Mouse (Mus musculus): ENCODE measurements around the gene Oxa1l.

The Oxa1l gene

DNA sequence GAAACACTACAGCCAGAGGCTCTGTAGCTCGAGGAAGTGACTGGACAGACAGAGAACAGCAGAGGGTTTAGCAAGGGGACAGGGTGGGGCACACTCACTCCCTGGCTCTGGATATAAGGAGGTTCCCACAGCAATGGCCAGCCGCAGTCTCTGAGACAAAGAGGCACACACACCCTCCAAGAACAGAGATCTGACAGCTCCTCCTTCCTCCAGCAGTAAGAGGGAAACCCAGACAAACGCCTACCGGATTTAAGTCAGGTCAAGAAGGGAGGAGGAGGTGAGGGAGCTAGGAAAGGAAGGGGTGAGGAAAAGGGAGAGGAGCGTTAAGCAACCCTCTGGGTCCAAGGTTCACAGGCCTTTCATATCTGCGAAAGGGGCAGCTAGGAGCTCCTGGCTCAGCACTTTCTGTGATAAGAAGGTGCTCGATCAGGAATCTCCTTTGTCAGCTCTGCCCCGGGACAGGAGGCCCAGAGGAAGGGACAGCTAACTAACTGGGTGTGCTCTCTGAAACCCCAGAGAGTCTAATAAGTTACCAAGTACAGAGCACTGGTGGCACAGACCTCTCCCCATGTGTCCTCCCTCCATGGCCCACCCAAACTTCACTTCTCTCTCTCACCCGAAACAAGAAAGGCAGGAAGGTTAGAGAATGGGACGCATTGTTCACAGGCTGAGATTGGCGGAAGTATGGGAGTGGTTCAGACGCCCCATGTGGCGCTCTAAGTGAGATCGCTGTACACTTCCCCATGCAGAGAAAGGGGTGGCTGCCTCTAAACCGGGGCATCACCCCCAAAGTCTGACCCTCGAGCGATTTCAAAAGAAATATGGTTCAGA lies 49.6 kb downstream of the Oxa1l start:
- DNase-seq (ENCODE audit: low spot score): no peak

DNA sequence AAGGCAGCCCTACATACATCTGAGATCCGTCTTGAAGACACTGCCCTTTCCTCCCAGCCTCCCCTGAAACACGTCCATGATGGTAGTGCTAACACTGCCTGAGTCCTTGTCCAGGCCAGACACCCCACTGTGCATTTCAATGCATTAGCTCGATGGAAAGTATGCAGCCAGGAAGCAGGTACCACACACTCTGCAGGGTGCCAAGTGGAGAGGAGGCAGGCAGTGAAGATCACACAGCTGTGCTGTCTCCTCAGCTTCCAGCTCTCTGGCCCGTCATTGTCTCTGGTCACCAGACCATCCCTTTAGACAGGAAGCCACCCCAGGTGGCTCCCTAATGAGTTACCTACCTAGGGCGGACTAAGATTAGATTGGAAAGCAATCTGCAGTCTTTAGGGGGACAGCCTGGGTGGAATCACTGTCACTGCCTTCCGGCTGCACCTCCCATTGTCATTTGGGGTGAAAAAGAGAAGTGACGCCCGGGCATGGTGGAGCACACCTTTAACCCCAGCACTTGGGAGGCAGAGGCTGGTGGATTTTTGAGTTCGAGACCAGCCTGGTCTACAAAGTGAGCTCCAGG lies 51.5 kb downstream of the Oxa1l start:
- no peak for DNase-seq (ENCODE audit: low spot score)

DNA sequence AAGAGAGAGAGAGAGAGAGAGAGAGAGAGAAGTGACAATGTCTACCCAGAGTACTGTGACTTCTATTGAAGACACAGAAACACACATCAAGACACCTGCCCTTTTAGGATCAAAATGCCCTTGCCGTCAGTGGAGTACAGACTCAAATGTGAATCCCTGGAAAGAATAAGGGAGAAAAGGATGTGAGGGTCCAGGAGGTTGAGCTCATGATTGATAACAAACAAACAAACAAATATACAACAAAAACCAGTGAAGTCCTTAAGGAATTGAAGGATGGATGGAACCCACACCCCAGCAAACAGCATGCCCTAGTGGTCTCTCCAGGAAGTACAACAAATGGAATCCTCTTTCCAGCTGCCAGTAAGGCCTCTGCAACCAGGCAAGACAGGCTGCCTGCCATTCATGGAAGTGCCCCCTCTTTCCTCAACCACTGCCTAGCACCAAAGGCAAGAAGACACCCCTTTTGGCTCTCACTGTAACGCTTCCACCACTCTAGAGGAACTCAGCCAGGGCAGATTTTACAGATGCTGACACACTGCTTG lies 52.1 kb downstream of the Oxa1l start:
- peak; percentile 85 for DNase-seq (ENCODE audit: low spot score)

DNA sequence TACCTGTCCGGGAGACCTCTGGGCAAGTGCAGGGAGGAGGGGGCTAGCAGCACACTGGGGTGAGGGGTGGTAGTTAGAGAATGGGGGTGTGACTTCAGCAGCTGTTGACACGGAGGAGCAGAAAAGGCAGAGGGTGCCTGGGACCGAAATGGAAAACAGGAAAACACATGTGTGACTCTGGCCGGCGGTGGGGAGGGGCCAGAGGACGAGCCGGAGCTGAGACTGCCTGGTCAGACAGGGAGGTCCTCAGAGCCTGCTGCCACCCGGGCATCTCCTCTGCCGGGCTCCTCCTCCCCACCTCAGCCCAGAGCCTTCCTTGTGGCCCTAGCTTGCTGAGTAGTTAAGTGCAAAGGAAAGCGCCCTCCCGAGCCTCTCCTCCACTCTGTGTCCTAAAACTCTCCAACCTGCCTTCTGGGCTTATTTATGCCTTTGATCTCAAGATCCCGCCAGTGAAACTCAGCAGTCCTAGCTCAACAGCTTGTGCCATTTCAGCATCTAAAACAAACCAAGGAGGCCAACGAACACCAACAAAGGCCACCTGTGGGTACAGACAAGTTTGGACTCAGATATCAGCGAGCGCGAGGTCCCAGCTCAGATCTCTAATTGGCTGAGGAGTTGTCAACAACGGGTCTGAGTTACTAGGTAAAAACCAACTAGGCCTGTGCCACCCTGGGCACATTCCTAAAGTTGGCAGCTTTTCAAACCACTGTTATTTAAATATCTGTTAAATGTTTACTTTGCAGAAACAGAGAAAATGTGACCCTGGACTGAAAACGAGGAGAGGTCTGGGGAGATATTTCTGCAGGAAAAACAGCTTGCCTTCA lies 53.5 kb downstream of the Oxa1l start:
- no peak for DNase-seq (ENCODE audit: low spot score)

DNA sequence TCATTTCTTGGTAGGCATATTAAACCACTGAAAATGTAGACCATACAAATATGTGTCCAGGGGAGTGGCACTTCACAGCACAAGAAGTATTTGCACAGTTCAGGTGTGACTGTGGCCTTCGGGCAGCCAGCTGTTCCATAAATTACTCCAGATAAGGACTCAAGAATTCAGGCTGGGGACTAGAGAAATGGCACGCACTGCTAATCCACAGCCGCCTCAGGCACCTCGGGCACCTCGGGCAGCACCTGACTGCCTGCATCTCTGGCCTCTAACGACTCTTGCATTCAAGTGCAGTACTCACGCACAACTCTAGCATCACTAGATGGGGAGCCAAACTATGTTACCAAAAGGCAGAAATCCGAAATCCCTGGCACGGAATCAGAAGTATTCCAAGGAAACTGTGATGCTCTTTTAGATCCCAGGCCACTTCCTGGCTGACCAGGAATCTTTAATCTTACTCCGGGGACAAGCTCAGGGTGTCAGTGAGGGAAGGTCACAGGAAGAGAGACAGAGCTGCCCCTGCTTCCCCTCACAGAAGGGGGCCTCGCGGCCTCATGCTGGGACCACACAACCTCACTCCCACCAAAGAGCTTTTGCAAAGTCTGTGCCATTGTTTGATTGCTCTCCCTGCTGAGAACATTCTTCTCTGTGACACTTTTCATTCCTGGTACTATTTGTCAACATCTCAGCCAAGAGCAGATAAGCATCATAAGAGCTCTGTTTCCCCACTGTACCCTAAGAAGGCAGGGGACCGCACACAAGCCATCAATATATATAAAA lies 54.8 kb downstream of the Oxa1l start:
- DNase-seq (ENCODE audit: low spot score): no peak

DNA sequence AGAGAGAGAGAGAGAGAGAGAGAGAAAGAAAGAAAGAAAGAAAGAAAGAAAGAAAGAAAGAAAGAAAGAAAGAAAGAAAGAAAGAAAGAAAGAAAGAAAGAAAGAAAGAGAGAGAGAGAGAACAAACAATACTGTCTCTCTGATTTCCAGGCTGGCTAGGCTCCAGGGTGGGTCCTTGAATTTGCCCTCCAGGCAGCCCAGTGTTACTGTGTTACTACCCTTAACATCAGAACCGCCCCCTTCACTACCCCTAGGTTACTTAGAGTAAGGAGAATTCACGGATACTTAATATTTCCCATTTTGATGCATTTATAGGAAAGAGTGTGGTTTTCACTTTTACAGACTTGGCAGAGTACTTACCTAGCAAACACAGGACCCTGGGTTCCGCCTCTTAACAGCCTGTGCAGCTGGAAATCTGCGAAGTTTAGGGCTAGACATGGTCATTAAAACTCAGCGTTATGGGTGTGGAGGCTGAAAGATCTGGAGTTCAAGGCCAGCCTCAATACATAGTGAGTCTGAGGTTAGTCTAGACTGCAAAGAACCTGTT lies 55.7 kb downstream of the Oxa1l start:
- no peak for DNase-seq (ENCODE audit: low spot score)

DNA sequence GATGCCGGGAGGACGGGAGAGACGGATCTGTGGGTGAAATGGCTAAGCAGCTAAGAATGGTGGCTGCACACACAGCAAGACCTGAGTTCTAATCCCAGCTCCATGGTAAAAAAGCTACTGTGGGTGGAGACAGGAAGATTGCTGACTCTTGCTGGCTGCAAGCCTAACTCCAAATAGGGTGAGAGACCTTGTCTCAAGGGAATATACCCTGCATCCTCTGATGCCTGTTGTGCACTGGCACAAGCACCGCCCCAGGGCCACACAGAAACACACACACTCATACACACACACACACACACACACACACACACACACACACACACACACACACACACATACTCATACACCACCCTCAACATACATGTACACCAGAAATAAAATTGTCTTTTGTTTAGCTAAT lies 56.2 kb downstream of the Oxa1l start:
- DNase-seq (ENCODE audit: low spot score): no peak

DNA sequence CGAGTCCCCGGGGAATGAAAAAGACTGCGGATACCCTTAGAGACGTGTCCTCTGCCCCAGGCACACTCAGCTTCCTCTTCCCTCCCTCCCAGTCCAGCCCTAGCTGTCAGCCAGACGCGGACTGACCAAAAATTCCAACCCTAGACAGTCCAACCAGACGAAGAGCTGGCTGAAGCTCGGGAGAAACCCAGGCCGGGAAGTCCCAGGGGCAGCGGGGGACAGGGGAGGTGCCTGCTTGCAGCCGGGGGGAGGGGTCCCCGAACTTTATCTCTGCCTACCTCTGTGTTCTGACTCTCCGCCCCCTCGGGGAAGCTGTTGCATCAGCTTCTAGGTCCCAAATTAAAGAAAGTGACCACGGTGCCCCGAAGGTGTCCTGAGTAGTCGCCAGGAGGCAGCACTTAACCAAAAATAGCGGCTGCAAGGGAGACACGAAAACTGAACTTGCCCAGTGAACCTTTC lies 57.0 kb downstream of the Oxa1l start, which contains the start of gene Slc7a7:
TSS of gene Slc7a7 (minus strand) at position 158 of the 459 bp plus-strand sequence.
- DNase-seq (ENCODE audit: low spot score): peak; percentile 59
